Mouse (Mus musculus) kidney, adult 2 months (tissue): ENCODE results near the gene Stag1.

Experiments used
- CTCF ChIP-seq: fragments of 200-500 bp; conservative IDR thresholded peaks from 2 replicates; pipeline ENCODE4 v1.5.1; 2011; ENCODE audit warnings: low read depth, mild to moderate bottlenecking, control low read depth, low read length, moderate library complexity, mixed read lengths; ENCODE audit not compliant: insufficient read depth, insufficient read length
- POLR2A ChIP-seq: fragments of 200-500 bp; IDR thresholded peaks from one replicate; pipeline ENCODE4 v1.6.1; 2011; ENCODE audit warnings: low read depth, low read length, control low read depth

DNA sequence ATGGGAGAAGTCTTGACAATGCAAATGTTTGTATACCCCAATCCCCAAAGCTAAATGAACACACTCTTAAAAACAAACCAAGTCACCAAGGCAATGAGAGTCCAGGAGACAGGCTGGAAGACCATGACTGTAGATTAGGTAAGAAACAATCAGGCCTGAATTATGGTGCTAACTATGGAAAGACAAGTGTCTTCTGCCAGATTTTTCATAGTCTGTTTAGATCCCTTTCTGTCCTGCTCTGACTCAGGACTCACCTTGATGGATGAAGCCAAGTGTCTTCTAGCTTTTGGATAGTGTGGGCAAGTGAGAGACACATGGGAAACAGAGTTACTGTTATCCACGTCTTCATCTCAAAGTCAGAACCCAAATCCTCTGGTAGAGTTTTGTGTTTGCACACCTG, 26.1 kb upstream of the Stag1 start:
- TF ChIP-seq CTCF (no peak), POLR2A (no peak)
